Mouse (Mus musculus) regulatory T cell (primary cell): Measurements from ENCODE around the gene Hrasls.

ENCODE experiments used
- in situ Hi-C: fragments of 300-600 bp; cut with MboI, MseI; formaldehyde crosslinking; loops from one replicate; pipeline ENCODE4 v1.15.1; 2025; ENCODE audit warnings: high pct_unique_total_duplicates

Hrasls gene

GRCm38 (mm10) chr16:29209605-29210411 lies at the start of gene Hrasls:
Gene Hrasls, plus strand, starts transcription at chr16:29209695.
- in situ Hi-C loops, result no loop called here

GRCm38 (mm10) chr16:29162271-29162670 lies 47.2 kb upstream of the Hrasls start:
- in situ Hi-C loops, result no loop called here

GRCm38 (mm10) chr16:29167051-29167450 lies 42.4 kb upstream of the Hrasls start:
- in situ Hi-C loops, result no loop called here

GRCm38 (mm10) chr16:29171741-29172140 lies 37.8 kb upstream of the Hrasls start:
- in situ Hi-C loops, result no loop called here

- in situ Hi-C loops, result no loop called here
Measured at GRCm38 (mm10) chr16:29173201-29173600, 36.3 kb upstream of the Hrasls start.

GRCm38 (mm10) chr16:29174831-29175350 lies 34.6 kb upstream of the Hrasls start:
- in situ Hi-C loops, result no loop called here

- in situ Hi-C loops, result no loop called here
Measured at GRCm38 (mm10) chr16:29192911-29193310, 16.6 kb upstream of the Hrasls start.

GRCm38 (mm10) chr16:29193981-29194380 lies 15.5 kb upstream of the Hrasls start:
- in situ Hi-C loops, result no loop called here

- in situ Hi-C loops, result no loop called here
Measured at GRCm38 (mm10) chr16:29195156-29195555, 14.3 kb upstream of the Hrasls start.

GRCm38 (mm10) chr16:29198461-29198860 lies 11.0 kb upstream of the Hrasls start:
- in situ Hi-C loops, result no loop called here

GRCm38 (mm10) chr16:29201146-29201545 lies 8.3 kb upstream of the Hrasls start:
- in situ Hi-C loops, result no loop called here

GRCm38 (mm10) chr16:29204875-29205274 lies 4.6 kb upstream of the Hrasls start:
- in situ Hi-C loops, result no loop called here

GRCm38 (mm10) chr16:29205581-29205980 lies 3.9 kb upstream of the Hrasls start:
- in situ Hi-C loops, result no loop called here

GRCm38 (mm10) chr16:29208841-29209240 lies 654 bp upstream of the Hrasls start:
- in situ Hi-C loops, result no loop called here

GRCm38 (mm10) chr16:29216395-29217295 lies 7.2 kb downstream of the Hrasls start:
- in situ Hi-C loops, result no loop called here

GRCm38 (mm10) chr16:29235951-29236350 lies 26.5 kb downstream of the Hrasls start:
- in situ Hi-C loops, result no loop called here

GRCm38 (mm10) chr16:29254325-29254724 lies 44.8 kb downstream of the Hrasls start:
- in situ Hi-C loops, result loop anchor here (10.0 kb wide), 1 partner anchor 480 kb away; no protein-coding TSS in a partner anchor
